Mouse (Mus musculus) lung, adult 2 months (tissue): ENCODE data around the gene Clpb. TPM values are rescaled to one million over a fixed set of nuclear protein-coding genes. Genes with fewer than 3 reads are reported as not detected.
A peak's percentile ranks its signal among the peaks of the same experiment; 100 is the strongest.

ENCODE experiments used
- DNase-seq: peaks from one replicate; pipeline ENCODE4 v3.0.0; 2022
- H3K4me1 ChIP-seq: fragments of 200-500 bp; 2 replicates; pipeline ENCODE4 v1.6.1; 2011; ENCODE audit warnings: low read length; ENCODE audit not compliant: control insufficient read depth, insufficient read depth
- H3K4me3 ChIP-seq: fragments of 200-500 bp; replicated peaks from 2 replicates; pipeline ENCODE3; 2011; ENCODE audit warnings: low read depth, mild to moderate bottlenecking, control low read depth, low read length; ENCODE audit errors: extremely low read depth
- CTCF ChIP-seq: fragments of 200-500 bp; IDR thresholded peaks from 2 replicates; pipeline ENCODE4 v1.5.1; 2011; ENCODE audit warnings: mild to moderate bottlenecking, low read length, control low read depth; ENCODE audit not compliant: insufficient read depth
- POLR2A ChIP-seq: fragments of 200-500 bp; IDR thresholded peaks from 2 replicates; pipeline ENCODE4 v1.6.1; 2011; ENCODE audit warnings: low read depth, mild to moderate bottlenecking, control low read depth, low read length, borderline replicate concordance; ENCODE audit errors: extremely low read depth
- whole genome bisulfite sequencing: fragments of 180-500 bp; shearing (Covaris S2); methylation state at CpG from one replicate; pipeline ENCODE4 v1.1.7; 2018; 5-methylcytosine and 5-hydroxymethylcytosine counted together
- polyA plus RNA-seq: library from polyadenylated mRNA; depleted of rRNA; stranded (reverse); fragments of >200 nt; gene quantifications from 2 replicates; pipeline ENCODE4 v1.2.3, GENCODE M21; 2012

Gene Clpb
- polyA plus RNA-seq, 1 experiment, result 15.5 TPM

DNA sequence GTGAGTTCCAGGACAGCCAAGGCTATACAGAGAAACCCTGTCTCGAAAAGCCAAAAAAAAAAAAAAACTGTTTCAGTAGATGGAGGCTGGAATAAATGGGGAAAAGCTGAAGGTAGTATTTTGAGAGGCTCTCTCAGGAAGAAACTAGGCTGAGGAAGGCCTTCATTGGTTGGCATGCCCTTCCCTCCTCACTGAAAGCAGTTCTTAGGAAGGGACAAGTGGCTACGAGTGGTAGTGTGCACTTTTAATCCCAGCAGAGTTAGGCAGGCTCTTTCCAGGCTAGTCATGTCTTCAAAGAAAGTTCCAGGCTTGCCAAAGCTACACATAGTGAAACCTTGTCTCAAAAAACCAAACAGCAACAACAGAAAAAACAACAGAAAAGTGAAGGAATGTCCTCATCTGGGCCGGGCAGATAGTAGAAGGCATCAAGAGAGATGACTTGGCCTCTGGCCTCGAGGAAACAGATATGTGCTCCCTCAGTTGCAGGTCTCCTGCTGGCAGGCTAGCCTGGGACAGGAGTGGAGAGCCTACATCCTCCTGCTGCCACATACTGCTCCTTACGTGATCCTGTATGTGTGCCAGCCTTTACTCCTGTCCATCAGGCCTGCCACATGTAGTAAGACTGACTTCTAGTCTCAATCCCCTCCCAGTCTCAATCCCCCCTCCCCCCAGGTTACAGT, 8.3 kb downstream of the Clpb start:
- 68% methylated on average over 5 of the region's 5 CpGs for WGBS
- H3K4me1 ChIP-seq, result peaks cover 9% of the 10 kb centered on the region
- TF ChIP-seq CTCF (no peak), POLR2A (no peak)
- no peak overlapping the region for H3K4me3 ChIP-seq
- no peak for DNase-seq

DNA sequence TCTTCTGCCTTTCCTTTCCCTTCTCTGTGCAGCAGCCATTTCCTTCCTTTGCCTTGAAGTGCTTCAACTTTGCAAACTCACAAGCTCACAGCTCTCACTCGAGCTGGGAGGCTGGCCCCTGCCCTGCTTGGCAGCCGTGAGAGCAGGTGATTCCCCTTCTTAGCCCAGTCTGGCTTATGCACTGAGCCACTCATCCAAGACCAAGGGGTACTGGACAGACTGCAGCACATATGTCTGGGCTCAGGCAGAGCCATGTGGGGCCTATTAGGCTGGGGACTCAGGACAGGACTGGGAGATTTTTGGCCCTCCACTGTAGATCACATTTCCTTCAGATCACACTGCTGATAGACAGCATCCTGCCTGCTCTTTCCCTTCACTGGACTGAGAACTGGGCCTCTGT, 10.1 kb downstream of the Clpb start:
- TF ChIP-seq CTCF (no peak), POLR2A (no peak)
- Histone ChIP-seq H3K4me3 (no peak overlapping the region), H3K4me1 (peaks cover 9% of the 10 kb centered on the region)
- WGBS, result 14% methylated on average over 2 of the region's 2 CpGs
- DNase-seq, result peak; percentile 44

DNA sequence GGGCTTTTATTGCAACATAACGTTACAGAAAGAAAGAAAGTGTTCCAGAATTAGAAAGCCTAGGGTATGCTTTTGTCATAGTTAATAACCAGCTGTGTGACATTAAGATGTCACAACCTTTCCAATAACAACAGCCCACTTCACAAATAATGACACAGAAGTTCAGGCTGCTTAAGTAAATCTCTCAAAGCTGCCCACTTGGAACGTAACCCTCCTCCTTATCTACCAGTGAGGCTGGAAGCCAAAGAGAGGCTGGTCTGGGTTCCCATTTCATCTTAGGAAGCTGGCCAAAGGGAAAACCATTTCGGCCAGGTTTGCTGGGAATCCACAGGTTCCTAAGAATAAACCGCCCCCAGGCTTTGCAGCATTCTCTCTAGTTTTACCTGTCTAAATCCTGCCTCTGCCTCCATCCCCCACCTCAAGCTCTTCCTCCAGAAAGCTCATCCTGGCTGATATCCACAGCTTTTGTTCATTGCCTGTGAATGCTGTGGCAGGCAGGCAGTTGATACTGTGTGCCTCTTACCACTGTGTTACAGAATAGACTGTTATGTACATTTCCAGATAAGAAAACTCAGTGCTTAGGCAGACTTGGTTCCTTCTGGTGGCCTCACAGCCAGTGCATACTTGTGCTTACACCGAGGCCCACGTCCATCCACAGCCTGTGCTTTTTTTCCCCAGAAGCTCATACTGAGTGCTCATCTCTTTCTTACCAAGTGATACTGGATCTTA, 12.8 kb downstream of the Clpb start:
- no peak for DNase-seq
- TF ChIP-seq CTCF (no peak), POLR2A (no peak)
- peaks cover 9% of the 10 kb centered on the region for H3K4me1 ChIP-seq
- WGBS, result 51% methylated on average over 6 of the region's 6 CpGs
- H3K4me3 ChIP-seq, result no peak overlapping the region

DNA sequence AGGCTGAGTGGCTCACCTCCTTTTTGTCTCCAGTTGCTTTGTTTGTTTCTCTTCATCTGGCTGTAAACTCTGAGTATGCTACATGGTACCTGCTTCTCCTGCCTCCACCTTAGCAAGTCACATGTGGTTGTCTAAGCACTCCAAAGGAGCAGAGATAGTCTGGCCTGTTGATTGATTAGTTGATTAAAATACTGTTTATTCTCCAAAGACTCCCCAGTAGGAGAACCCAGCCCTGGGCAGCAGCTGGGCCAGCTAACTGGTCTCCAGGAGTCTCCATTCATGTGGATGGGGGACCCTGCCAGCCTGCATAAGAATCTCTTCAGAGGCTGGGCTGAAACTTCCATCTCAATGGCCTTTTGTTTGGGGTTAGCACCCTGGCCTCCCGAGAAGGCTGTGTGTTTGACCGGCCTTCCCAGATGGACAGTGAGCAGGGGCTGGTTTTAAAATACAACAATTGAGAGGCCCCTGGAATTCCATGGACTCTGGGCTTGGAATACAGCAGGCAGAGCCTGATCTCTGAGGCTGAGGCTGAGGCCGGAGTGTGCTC, 13.4 kb downstream of the Clpb start:
- WGBS, result 63% methylated on average over 3 of the region's 3 CpGs
- DNase-seq, result no peak
- no peak overlapping the region for H3K4me3 ChIP-seq
- TF ChIP-seq CTCF (no peak), POLR2A (no peak)
- H3K4me1 ChIP-seq, result peaks cover 9% of the 10 kb centered on the region

DNA sequence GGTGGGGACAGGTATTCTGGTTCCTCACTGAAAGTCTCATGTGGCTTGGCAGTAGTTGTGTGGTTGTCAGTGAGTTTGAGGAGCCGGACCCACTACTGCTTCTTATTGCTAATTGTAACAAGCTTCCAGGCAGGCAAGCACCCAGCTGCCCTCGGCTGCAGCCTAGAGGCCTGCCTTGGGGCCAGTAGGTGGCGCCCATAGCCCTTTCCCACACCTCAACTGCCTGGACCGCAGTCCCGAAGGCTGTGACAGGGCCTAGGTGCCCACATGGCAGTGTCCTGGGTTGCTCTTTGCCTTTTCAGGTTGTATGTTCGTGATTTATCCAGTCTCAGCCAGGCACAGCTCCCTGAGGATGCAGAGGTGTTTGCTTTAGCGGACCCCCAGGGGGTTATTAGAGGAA, 16.2 kb downstream of the Clpb start:
- Histone ChIP-seq H3K4me3 (no peak overlapping the region), H3K4me1 (no peaks in the 10 kb centered on the region; the same call in none of the 2 replicates)
- 20% methylated on average over 7 of the region's 7 CpGs for WGBS
- DNase-seq, result peak; percentile 69
- TF ChIP-seq CTCF (peak; percentile 67), POLR2A (no peak)

DNA sequence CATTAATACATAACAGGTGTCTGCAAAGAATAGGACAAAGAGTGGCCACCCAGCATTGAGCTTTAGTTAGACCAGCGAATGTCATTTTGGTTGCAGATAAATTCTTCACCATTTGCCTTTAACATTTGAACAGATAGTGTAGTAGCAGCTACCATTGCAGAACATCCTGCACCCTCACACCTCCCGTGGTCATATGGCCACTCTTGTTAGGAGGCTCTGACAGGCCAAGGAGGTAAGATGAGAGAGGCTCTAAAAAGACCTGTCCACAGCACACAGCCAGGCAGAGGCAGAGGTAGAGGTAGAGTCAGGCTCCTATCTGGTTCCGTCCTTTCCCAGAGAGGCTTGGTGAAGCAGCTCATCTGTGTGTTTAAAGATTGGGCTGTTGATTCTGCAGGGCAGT, 17.5 kb downstream of the Clpb start:
- DNase-seq, result no peak
- TF ChIP-seq CTCF, result no peak
- no peak for TF ChIP-seq POLR2A
- 86% methylated on average over 3 of the region's 3 CpGs for WGBS
- H3K4me1 ChIP-seq, result no peaks in the 10 kb centered on the region; the same call in none of the 2 replicates
- no peak overlapping the region for H3K4me3 ChIP-seq

DNA sequence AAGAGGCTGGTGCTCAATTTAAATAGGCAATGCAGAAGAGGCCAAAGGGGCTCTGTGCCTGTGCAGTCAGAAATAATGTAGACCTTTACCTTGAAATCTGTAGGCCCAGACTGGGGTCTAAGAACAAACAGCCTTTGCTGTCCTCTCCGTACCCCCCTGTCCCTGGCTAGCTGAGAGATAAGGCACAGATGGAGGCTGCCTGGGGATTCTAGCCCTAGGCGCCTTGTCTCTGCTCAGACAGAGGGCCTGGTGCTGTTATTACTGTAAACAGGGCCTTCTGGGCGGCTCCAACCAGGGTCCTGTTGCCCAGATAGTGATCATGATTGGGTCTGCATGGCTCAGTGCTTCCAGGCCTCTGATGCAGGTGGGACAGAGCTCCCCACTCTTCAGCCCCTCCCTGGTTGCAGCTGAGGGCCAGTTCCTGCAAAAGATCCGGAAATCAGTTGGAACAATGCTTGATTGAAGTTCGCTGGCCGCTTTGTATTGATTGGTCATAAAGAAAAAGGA, 18.2 kb downstream of the Clpb start:
- Histone ChIP-seq H3K4me1 (no peaks in the 10 kb centered on the region; the same call in none of the 2 replicates), H3K4me3 (no peak overlapping the region)
- DNase-seq, result no peak
- WGBS, result 81% methylated on average over 6 of the region's 6 CpGs
- no peak for TF ChIP-seq CTCF

DNA sequence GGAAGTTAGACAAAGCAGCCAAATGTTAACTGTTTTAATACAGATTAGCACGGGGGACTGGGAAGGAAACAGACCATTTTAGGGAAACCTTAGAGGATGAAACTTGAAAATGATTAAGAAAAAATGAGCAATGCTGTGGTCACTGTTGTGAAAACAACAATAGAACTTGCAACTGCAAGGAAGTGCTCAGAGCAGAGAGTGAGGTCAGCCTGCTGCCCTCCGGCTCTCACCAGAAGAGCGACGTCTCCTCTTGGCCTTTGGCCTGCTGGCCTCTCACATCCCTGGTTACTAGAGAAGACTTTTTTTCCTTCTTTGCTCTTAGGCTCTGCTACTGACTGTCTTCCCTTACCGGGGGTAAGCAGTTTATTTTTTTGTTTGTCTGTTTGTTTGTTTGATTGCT, 19.5 kb downstream of the Clpb start:
- TF ChIP-seq CTCF, result no peak
- no peak for TF ChIP-seq POLR2A
- H3K4me3 ChIP-seq, result no peak overlapping the region
- WGBS, result 48% methylated on average over 5 of the region's 5 CpGs
- no peak for DNase-seq
- no peaks in the 10 kb centered on the region for H3K4me1 ChIP-seq

DNA sequence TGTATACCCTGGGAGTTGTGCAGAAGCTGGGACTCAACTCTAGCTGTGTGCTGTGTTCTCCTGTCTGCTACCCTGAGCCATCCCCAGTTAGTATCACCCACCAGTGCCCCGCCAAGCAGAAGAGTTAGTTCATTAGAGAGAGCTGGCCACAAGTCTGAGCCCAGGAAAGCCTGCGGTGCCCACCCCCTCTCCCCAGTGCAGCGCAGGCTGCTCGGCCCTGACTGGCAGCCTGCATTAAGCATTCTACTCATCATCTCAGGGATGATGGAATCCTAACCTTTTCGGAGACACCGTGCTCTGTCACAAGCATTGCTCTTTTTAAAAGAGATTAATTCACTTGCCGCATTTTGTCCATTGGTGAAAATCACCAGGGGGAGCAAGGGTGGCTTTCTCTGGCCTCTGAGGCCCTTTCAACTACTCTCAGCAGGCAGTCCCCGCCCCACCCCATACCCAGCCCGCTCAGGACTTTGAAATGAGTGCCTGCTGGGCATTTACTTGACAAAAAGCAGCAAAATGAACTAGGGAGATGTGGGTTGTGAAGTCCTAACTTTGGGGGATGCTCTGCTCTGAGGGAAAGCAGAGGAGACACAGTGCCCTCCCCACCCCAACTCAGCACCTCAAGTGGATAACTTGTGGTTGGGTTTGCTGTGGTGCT, 20.7 kb downstream of the Clpb start:
- no peak for DNase-seq
- WGBS, result 78% methylated on average over 9 of the region's 9 CpGs
- no peak for TF ChIP-seq CTCF
- TF ChIP-seq POLR2A, result no peak
- no peaks in the 10 kb centered on the region for H3K4me1 ChIP-seq
- H3K4me3 ChIP-seq, result no peak overlapping the region
